Mouse (Mus musculus) kidney, embryonic 16.5 days (tissue): ENCODE measurements at regions not wholly inside any gene's neighbourhood (a gene's known extent, or its start where the extent isn't known, plus 50 kb on each side); places are given as distances from the start of the nearest gene placed in this dataset. TPM values are rescaled to one million over a fixed set of nuclear protein-coding genes. Genes with fewer than 3 reads are reported as not detected.

Experiments used
- ATAC-seq: fragments of 200-750 bp; cut with Nextera tagmentation; 2 replicates; pipeline ENCODE4 v1.8.0; 2017; ENCODE audit warnings: moderate TSS enrichment; ENCODE audit not compliant: low FRiP score, low TSS enrichment
- H3K27ac ChIP-seq: fragments of 300-500 bp; sonication (generic); 2 replicates; pipeline ENCODE4 v1.5.1; 2014; ENCODE audit warnings: low read length
- H3K27me3 ChIP-seq: fragments of 300-500 bp; sonication (generic); 2 replicates; pipeline ENCODE4 v1.6.1; 2014; ENCODE audit warnings: low read length, control low read depth, mixed read lengths; ENCODE audit not compliant: insufficient read depth
- H3K36me3 ChIP-seq: fragments of 300-500 bp; sonication (generic); 2 replicates; pipeline ENCODE4 v1.6.1; 2014; ENCODE audit warnings: low read length, control low read depth, mixed read lengths; ENCODE audit not compliant: insufficient read depth
- H3K4me1 ChIP-seq: fragments of 300-500 bp; sonication (generic); 2 replicates; pipeline ENCODE4 v1.6.1; 2014; ENCODE audit warnings: low read length, control low read depth, mixed read lengths; ENCODE audit not compliant: insufficient read depth
- H3K4me2 ChIP-seq: fragments of 300-500 bp; sonication (generic); replicated peaks from 2 replicates; pipeline ENCODE4 v1.6.1; 2014; ENCODE audit warnings: low read depth, low read length
- H3K4me3 ChIP-seq: fragments of 300-500 bp; sonication (generic); 2 replicates; pipeline ENCODE4 v1.5.1; 2014; ENCODE audit warnings: mild to moderate bottlenecking, low read length
- H3K9ac ChIP-seq: fragments of 300-500 bp; sonication (generic); replicated peaks from 2 replicates; pipeline ENCODE4 v1.6.1; 2014; ENCODE audit warnings: low read length
- H3K9me3 ChIP-seq: fragments of 300-500 bp; sonication (generic); 2 replicates; pipeline ENCODE4 v1.6.1; 2016; ENCODE audit warnings: low read length, control low read depth
- WGBS: fragments of 180-500 bp; shearing (Covaris S2); extraction: QIAGEN DNeasy Blood & Tissue Kit; methylation state at CpG from one replicate; pipeline ENCODE4 v1.1.7; 2014; 5-methylcytosine and 5-hydroxymethylcytosine counted together
- microRNA-seq: library from miRNA; unstranded; fragments of <30 nt; microRNA quantifications from one replicate; pipeline ENCODE4, GENCODE M21; 2016

DNA sequence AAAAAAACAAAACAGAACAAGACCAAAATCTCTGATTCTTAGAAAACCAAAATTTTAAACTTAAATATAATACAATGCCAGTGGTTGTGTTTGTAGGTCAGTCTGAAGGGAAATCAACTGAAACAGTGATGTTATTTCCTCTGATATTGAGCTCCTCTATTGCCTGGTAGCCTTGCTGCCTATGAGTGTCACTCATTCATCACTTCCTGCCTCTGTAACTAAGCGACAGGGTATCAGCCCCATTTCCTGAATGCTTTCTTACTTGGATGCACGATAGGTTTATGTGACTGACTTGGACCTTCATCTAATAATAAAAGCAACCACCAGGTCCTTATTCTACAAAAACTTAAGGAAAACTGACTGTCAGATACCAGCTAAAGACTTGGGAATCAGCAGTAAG is 520.7 kb upstream of the Lrrn3 start:
- ATAC-seq, result no peak
- 0 out of 2 replicates have a peak, but pooled peaks cover 4% of the 10 kb centered on the region for H3K4me1 ChIP-seq
- no peak overlapping the region for H3K27ac ChIP-seq
- no peaks in the 10 kb centered on the region for H3K27me3 ChIP-seq
- H3K4me2 ChIP-seq, result no peak overlapping the region
- H3K36me3 ChIP-seq, result no peaks in the 10 kb centered on the region
- 57% methylated on average over 2 of the region's 2 CpGs for WGBS
- no peak overlapping the region for H3K9ac ChIP-seq
- H3K4me3 ChIP-seq, result no peak overlapping the region
- no peaks in the 10 kb centered on the region for H3K9me3 ChIP-seq

Small RNA genes lying in the stretch of these regions (microRNA-seq; reads per million reads assigned to microRNA genes)
- not detected for gene Gm25248
